Mouse (Mus musculus) CD4-positive helper T cell, adult 2 months (primary cell): ENCODE measurements around the gene Cdk19.
"Not testable (repeated sequence)": the region's sequence is repeated elsewhere in the genome, so short reads cannot be mapped to it uniquely, and the experiment has no call there.

Experiments
- DNase-seq: peaks from one replicate; pipeline ENCODE4 v3.0.0-alpha.2; 2012; ENCODE audit warnings: low read depth, missing footprints, low spot score

Cdk19 gene

DNA sequence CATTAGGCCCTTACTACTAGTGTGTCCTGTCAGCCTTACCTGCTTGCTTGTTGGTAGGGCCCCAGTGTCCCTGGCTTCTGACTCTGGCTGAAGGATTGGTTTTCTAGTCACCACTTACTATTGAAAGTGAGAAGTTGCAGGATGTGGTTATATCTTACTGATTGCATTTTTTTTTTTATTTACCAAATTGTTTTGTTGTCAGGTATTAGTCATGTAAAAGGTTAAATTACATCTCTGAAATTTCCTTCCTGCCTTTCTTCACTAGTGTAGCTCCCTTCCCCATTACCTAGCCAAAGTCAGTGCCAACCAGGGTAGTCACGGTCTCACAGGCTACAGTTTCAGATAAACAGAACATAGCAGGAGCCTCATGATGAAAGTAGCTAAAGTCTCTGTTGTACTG is 139.9 kb downstream of the Cdk19 start:
- peak; percentile 56 for DNase-seq

- DNase-seq = peak; percentile 48
Observed at GRCm38 (mm10) chr10:40479621-40480193, 140.3 kb downstream of the Cdk19 start.

- no peak for DNase-seq
Observed at GRCm38 (mm10) chr10:40481534-40481933, 142.2 kb downstream of the Cdk19 start.

- DNase-seq = no peak
Observed at GRCm38 (mm10) chr10:40482285-40482684, 142.9 kb downstream of the Cdk19 start.

GRCm38 (mm10) chr10:40489086-40489796 is 149.9 kb downstream of the Cdk19 start:
- DNase-seq = peak; percentile 18

GRCm38 (mm10) chr10:40491131-40491530 is 151.8 kb downstream of the Cdk19 start:
- DNase-seq = no peak

GRCm38 (mm10) chr10:40491748-40492147 is 152.4 kb downstream of the Cdk19 start:
- no peak for DNase-seq

DNA sequence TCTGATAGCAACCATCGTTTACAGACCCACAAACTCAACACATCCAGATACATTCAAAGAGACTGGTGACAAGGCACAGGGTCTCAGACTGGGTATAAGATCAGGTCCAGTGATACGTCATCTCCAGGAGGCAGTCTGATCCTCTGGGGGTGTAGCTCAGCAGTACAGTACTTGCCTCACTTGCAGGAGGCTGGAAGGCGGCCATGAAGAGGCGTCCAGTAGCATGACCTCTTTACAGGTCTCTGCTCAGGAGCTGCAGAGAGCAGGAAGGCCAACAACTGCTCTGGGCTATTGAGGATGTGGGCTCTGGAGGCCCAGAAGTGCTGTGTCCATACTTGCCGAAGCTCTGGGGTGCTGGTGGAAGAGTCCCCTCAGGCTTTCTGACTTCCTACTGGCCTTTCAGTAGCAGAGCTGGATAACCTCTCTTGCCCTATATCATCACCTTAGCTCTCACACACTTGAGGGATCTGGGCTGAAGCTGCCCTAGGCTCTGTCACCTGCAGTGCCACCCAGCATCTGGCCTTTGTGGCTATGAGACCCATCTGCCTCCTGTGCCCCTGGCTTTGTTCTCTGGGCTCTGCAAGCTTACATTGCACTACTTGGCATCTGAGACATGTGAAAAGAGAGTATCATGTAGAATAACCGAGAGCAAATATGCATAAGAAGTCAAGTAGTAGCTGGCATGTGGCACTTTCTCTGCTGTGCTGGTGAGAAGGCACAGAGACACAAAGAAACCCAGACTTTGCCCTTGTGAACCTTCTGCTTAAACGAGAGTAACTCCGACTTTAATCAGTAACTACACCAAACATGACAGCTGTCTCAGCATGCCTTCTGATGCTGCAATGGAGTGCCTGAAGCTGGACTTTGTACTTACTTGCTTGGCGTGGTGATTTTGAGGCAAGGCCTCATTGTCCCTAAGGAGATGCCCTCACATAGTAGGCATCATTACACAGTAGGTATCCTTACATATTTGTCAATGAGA is 155.1 kb downstream of the Cdk19 start:
- no peak for DNase-seq

DNA sequence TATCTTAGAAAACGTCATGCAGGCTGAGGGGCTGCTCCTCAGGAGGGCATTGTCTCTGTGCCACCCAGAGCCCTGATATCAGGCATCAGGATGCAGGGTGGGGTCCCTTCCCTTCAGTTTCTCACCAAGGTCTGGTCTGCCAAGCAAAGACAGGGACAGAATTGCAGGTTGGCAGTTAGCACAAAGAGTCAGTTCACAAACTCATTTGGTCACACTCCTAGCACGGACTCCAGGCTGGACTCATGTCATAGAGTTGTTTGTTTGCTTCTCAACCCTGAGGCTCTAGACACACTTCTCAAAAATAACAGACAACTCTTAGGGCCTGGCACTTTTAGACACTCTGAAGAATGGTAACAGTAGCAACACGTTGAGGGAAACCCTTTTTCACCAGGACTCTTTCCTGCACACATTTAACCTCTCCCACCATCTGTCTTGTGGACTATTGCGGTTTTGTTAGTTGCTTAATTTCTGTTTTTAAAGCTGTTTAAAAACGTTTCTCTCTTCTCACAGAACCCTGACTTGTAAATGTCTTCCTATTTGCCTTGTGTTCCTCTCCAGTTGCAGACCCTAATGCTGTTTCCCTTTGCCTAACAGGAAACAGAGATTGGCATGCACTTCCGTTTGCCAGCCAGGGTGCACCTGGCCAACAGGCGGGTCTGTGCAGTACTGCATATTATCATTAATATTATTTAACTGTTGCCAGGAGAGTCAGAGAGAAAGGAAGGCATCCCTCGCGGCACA is 158.1 kb downstream of the Cdk19 start:
- DNase-seq = no peak

DNA sequence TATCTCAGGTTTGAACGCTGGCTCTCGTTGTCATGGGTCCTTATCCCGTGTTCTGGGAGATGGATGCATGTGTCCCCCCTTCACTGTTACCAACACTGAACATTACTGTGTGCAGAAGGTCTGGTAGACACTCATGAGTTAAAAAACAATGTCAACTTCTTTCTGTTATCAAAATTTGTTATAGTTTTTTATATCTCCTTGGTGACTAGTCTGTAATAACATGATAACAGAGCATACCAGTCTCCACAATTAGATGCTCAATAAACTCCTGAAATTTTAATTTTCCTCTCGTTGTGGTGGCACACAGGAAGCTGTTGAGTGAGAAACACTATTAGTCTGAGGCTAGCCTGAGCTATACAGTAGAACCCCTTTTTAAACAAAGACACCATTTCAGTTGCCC is 159.1 kb downstream of the Cdk19 start:
- DNase-seq = no peak

DNA sequence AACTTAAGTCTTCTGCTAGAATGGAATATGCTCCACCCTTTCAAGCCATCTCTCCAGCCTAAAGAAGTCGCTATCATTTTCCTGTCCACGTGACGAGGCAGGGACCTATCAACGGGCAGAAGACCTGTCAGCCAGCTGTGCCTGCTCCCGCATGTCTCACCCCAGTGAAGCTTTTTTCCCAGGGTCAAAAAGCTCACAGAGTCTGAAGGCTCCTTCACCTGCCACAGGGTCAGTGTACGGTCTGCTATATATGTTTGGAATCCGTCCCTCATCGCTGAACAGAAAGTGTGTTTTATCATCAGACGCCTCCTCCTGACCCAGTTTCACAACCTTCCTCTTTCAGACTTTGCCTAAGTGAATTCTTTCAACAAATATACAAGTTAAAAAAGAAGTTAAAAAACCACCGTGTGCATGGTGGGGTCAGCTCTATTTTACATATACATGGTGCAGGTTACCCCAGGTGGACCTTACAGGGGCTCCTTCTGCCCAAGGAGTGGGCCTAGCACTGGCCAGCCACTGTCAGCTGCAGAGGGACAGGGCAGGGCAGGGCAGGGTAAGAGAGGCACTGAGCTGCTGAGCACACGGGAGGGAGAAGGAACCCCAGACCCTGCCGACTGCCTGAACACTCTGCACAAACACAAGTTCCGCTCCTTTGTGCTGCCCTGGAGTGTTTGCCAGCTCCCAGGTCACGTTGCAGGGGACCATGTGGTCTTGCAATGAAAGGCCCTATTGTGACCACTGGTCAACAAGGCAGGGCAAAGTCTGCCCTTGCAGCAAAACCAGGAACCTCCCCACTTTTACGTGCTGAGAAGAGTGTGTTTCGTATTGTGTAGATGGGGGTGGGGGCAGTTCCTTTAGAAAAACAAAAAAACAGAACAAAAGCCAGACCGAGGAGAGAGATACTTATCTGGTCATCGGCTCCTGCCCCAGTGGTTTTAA is 160.2 kb downstream of the Cdk19 start:
- DNase-seq = no peak

GRCm38 (mm10) chr10:40500723-40501245 is 161.4 kb downstream of the Cdk19 start:
- no peak for DNase-seq

- no peak for DNase-seq
Observed at GRCm38 (mm10) chr10:40502734-40503133, 163.4 kb downstream of the Cdk19 start.

DNA sequence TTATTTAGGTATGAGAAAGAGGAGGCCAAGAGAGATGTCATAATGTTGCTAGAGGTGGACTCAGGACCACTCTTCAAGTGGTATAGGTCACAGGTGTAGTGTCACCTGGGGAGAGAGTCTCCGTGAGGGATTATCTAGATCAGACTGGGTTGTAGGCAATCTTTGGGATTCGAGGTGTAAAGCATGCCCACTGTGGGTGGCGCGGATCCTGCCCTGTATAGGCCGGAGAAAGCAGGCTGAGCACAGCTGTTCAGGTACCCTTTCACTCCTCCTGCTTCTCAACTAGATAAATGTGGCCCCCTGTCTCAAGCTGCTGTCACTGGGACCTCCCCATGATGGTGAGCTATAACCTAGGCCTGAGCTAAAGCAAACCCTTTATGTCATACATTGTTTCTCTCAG is 171.0 kb downstream of the Cdk19 start:
- DNase-seq = no peak

GRCm38 (mm10) chr10:40511221-40511677 is 171.9 kb downstream of the Cdk19 start:
- no peak for DNase-seq

- no peak for DNase-seq
Observed at GRCm38 (mm10) chr10:40512185-40512584, 172.8 kb downstream of the Cdk19 start.

- not testable (repeated sequence) for DNase-seq
Observed at GRCm38 (mm10) chr10:40512996-40513395, 173.6 kb downstream of the Cdk19 start.

GRCm38 (mm10) chr10:40515225-40515681 is 175.9 kb downstream of the Cdk19 start:
- DNase-seq = peak; percentile 37

- no peak for DNase-seq
Observed at GRCm38 (mm10) chr10:40516421-40516820, 177.1 kb downstream of the Cdk19 start.

GRCm38 (mm10) chr10:40519586-40519985 is 180.2 kb downstream of the Cdk19 start:
- no peak for DNase-seq
